Mouse (Mus musculus): ENCODE measurements around the gene Opa3. TPM values are rescaled to one million over a fixed set of nuclear protein-coding genes. Genes with fewer than 3 reads are reported as not detected.
"Not testable (repeated sequence)": the region's sequence is repeated elsewhere in the genome, so short reads cannot be mapped to it uniquely, and the experiment has no call there.

Gene Opa3
- polyA plus RNA-seq, 1 experiment from 2014 or later = 17.3 TPM

DNA sequence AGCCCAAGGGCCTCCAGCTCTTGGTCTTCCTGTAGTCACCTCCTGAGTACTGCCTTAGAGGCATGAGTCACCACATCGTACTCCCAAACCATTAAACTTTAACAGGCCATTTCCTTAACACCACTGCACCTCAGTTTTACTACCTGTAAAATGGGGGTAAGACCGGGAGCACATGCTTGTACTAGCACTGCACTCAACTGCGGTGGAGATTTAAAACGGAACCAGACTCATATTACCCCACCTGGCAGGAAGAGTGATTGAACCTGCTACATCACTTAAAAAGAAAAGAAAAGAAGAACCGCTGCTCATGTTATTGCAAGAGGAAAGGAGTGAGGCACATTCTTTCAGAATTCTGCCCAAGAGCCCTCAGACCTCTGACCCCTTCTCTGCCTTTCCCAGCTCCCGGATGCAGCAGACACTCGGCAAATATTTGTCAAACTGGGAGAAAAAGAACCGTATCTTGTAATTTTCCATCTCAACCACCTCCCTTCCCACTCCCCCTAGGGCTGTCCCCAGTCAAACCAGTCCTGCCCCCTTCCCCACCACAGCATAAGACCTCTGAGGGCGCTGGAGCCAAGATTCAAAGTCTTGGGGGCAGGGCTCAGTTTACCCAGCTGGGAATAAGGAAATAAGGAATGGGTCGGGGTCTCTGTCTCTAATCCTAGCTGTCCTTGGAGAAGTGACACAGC lies 41.0 kb downstream of the Opa3 start:
- peak overlapping the region; percentile 98 for H3K27ac ChIP-seq
- H3K4me2 ChIP-seq = peak overlapping the region; percentile 100
- no peaks in the 10 kb centered on the region for H3K9me3 ChIP-seq (replicated peaks)
- no peak for ATAC-seq (ENCODE audit: low read depth)
- WGBS (ENCODE audit: insufficient replicate concordance) = 36% methylated on average over 10 of the region's 10 CpGs
- H3K9ac ChIP-seq = peak overlapping the region; percentile 94
- H3K27me3 ChIP-seq = no peaks in the 10 kb centered on the region
- peaks cover 15% of the 10 kb centered on the region for H3K36me3 ChIP-seq
- peaks cover 81% of the 10 kb centered on the region for H3K4me1 ChIP-seq (replicated peaks)
- H3K4me3 ChIP-seq (replicated peaks) = peak overlapping the region; percentile 95
- DNase-seq = no peak

DNA sequence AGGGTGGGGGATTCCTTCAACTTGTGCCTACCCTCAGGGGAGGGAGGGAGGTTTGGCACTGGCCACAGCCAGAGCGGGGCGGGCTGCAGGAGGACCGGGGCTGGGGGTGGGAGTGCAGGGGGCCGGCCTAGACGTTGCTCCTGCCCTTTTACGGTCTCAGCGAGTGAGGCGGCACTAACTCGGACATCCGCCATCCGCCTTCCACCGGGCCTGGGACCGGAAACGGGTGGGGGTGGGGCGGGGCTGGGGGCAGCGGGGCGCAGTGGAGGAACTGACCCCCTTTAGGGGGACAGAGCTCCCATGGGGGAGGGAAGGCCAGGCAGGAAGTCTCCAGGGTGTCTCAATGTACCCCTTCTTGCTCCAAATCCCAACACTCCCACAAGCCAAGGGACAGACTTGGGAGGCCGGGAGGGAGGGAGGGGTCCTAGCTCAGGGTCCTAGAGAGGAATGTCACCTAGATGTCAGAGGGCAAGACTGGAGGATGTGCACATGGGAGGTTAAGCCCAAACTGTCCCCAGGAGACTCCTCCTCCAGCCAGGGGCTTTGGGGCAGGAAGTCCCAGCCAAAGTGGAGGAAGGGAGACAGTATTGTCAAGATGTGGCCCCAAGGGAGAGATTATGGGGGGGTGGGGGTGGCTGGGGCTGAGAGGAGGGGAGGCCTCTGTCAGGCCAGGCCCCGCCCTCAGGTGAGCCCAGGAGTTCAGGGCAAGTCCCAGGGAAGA lies 41.7 kb downstream of the Opa3 start:
- ATAC-seq (ENCODE audit: low read depth) = peak; percentile 10; the same call in 1 of the 2 replicates
- WGBS (ENCODE audit: insufficient replicate concordance) = 2% methylated on average over 19 of the region's 19 CpGs

DNA sequence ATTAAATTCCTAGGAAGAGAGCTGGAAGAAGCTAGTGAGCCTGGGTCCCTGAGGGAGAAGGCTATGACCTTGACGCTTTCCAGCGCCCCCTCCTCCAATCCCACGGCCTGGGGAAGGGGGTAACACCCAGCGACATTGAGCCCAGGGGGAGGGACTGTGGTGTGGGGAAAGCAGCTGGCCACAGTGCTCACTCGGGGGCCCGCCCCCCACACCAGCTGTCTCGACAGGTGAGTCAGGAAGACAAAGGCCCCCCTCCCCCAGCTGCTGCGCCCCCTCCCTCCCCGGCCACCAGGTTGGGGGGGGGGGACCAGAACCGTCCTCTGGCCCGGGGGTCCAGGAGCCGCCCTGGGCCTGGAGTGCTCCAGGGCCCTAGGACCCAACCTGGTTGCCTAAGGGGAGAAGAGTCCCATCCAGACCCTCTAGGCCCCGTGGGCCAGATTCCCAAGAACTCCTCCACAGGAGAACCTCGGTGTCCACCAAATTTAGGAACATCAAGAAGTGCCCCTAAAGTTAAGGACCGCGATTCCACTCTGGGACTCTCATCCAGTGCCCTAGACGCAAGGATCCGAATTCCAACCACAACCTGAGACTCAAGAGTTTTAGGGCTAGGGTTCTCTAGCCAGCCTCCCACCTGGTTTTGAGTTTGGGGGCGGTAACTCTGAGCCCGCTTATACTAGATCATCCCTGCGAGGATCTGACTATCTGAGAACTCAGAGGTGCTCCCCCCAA lies 42.5 kb downstream of the Opa3 start:
- 1% methylated on average over 21 of the region's 21 CpGs for WGBS (ENCODE audit: insufficient replicate concordance)
- H3K9ac ChIP-seq = peak overlapping the region; percentile 94
- H3K4me1 ChIP-seq (replicated peaks) = peaks cover 70% of the 10 kb centered on the region
- no peaks in the 10 kb centered on the region for H3K27me3 ChIP-seq
- peak overlapping the region; percentile 95 for H3K4me3 ChIP-seq (replicated peaks)
- no peak for ATAC-seq (ENCODE audit: low read depth)
- H3K36me3 ChIP-seq = peaks cover 7% of the 10 kb centered on the region
- H3K27ac ChIP-seq = peak overlapping the region; percentile 98
- no peak for DNase-seq
- H3K9me3 ChIP-seq (replicated peaks) = no peaks in the 10 kb centered on the region
- H3K4me2 ChIP-seq = peak overlapping the region; percentile 100

More for the DNA sequence above, 41.7 kb downstream of the Opa3 start:
- Histone ChIP-seq H3K9me3 (replicated peaks) (no peaks in the 10 kb centered on the region), H3K27me3 (no peaks in the 10 kb centered on the region), H3K9ac (peak overlapping the region; percentile 94), H3K36me3 (peaks cover 8% of the 10 kb centered on the region), H3K4me2 (peak overlapping the region; percentile 100), H3K27ac (peak overlapping the region; percentile 98), H3K4me1 (replicated peaks) (peaks cover 78% of the 10 kb centered on the region), H3K4me3 (replicated peaks) (peak overlapping the region; percentile 95)
- no peak for DNase-seq

DNA sequence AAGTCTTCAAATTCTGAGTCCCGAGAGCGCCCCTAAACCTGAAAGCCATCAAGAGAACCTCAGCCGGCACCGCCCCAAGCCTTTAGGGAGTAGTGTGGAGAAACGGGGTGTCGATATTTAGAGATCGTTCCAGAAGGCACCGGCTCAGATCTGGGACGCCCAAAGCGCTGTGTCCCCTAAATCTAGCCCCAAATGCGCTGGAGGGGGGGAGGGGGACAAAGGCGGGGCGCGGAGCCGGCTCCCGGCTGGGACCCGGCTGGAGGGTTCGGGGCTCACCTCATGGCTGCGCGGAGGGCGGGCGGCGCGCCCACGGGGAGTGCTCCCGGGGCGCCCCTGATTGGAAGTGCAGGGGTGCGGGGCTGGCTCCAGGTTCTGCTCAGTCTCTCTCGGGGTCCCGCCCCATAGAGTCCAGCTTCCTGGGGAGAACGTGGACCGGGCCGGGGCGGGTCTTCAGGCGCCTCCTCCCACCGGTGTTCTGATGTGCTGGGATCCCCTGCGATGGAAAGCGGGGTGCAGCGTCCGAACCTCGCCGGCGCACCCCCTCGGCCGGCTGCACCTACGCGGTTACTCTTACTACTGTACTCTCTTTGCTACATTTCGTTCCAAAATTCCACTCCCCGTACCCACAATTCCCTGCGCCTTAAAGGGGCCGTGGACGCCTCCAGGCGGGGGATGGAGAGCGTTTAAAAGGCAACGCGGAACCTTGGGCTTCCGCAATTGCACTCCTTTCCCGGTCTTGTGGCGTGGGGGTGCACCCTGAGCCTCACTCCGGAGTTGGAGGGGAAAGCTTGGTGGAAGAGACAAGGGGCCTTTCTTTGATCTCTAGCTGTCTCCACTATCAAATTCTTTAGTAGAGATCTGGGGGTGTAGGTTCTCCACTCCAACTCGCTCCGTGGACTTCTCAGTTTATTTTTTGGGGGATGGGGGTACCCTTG lies 43.4 kb downstream of the Opa3 start, which contains the start of gene Vasp:
Vasp (minus strand) TSS at position 580 of the 935 bp plus-strand sequence.
- peak within 1 kb of the TSS; percentile 95 for H3K4me3 ChIP-seq (replicated peaks)
- H3K27ac ChIP-seq = peak within 1 kb of the TSS; percentile 98
- H3K9ac ChIP-seq = peak within 1 kb of the TSS; percentile 94
- ATAC-seq (ENCODE audit: low read depth) (peak; percentile 78), DNase-seq (peak; percentile 81)
- under 1% methylated on average over 62 of the region's 62 CpGs for WGBS (ENCODE audit: insufficient replicate concordance)
- H3K4me1 ChIP-seq (replicated peaks) = peaks cover 62% of the 10 kb centered on the region
- peak within 1 kb of the TSS; percentile 100 for H3K4me2 ChIP-seq
- no peaks in the 10 kb centered on the region for H3K9me3 ChIP-seq (replicated peaks)
- peaks cover under 1% of the 10 kb centered on the region; the same call in 1 of the 2 replicates for H3K27me3 ChIP-seq
- peaks cover 7% of the 10 kb centered on the region for H3K36me3 ChIP-seq

DNA sequence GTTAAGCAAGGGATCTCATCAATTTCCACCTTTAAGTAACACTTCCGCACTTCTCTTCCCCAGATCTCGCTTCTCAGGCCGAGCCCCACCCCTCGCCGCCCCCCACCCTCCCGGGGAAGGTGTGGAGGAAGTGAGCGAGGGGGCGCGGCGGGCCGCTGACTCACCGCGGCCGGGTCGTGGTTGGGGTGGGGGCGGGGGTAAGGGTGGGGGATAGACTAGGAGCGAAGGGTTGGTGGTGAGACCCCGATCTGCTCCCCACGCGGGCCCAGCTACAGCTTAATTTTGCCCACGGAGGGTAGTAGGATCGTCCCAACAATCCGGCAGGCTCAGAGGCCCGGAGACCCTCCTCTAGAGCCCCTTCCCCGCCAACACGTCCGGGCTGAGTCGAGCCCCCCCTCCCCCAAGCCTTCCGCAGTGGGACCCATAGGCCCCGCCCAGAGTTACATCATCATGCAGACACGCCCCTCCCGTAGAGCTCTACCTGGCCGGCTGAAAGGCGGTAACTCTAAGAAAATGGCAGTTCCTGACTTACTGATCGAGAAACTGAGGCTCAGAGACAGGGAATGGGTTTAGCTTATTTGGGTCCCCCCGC lies 44.1 kb downstream of the Opa3 start:
- WGBS (ENCODE audit: insufficient replicate concordance) = under 1% methylated on average over 34 of the region's 36 CpGs
- DNase-seq (peak; percentile 80), ATAC-seq (ENCODE audit: low read depth) (peak; percentile 51)
- Histone ChIP-seq H3K9ac (peak overlapping the region; percentile 94), H3K9me3 (replicated peaks) (no peaks in the 10 kb centered on the region), H3K4me1 (replicated peaks) (peaks cover 54% of the 10 kb centered on the region), H3K4me3 (replicated peaks) (peak overlapping the region; percentile 95), H3K27ac (peak overlapping the region; percentile 98), H3K4me2 (peak overlapping the region; percentile 100), H3K27me3 (peaks cover 9% of the 10 kb centered on the region), H3K36me3 (peaks cover 7% of the 10 kb centered on the region)

DNA sequence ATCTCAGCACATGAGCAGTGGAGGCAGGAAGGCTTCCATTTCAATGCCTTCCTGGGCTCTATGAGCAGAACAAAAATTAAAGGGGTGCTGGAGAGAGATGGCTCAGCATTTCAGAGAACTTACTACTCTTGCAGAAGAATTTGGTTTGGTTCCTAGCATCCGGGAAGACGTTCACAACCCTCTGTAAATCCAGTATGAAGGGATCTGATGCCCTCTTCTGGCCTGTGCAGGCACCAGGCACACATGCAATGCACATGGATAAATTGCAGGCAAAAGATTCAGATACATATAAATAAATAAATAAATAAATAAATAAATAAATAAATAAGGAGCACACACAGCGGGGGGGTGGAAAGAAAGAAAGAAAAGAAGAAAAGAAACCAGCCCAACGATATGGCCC lies 48.1 kb downstream of the Opa3 start:
- H3K27me3 ChIP-seq = peaks cover 48% of the 10 kb centered on the region
- DNase-seq = no peak
- WGBS (ENCODE audit: insufficient replicate concordance) = 37% methylated on average over 4 of the region's 4 CpGs

DNA sequence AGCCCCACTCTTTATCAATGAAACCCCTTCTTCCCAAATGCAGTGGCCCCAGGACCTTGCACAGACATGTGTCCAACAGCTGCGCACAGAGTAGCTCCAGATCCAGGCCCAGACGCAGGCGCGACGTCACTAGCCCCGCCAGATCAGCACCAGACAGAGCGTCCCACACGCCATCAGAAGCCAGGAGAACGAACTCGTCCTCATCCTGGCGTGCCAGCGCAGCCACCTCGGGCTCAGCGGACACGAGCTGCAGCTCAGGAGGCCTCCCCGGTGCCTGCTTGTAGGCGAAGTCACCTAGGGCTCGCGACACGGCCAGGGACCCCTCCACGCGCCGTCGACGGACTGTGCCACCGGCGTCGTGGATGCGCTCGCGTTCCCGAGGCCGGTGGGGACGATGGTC lies 50.9 kb downstream of the Opa3 start:
- peak overlapping the region; percentile 49 for H3K4me2 ChIP-seq
- ATAC-seq (ENCODE audit: low read depth) (no peak), DNase-seq (no peak)
- H3K4me3 ChIP-seq (replicated peaks) = peak overlapping the region; percentile 32; the same call in 1 of the 2 replicates
- no peaks in the 10 kb centered on the region for H3K36me3 ChIP-seq
- no peaks in the 10 kb centered on the region for H3K9me3 ChIP-seq (replicated peaks)
- H3K9ac ChIP-seq = no peak overlapping the region
- H3K27me3 ChIP-seq = peaks cover 69% of the 10 kb centered on the region
- H3K4me1 ChIP-seq (replicated peaks) = peaks cover 44% of the 10 kb centered on the region
- 3% methylated on average over 34 of the region's 34 CpGs for WGBS (ENCODE audit: insufficient replicate concordance)
- no peak overlapping the region for H3K27ac ChIP-seq

More for the DNA sequence above, 48.1 kb downstream of the Opa3 start:
- H3K4me3 ChIP-seq (replicated peaks) = no peak overlapping the region
- no peaks in the 10 kb centered on the region for H3K9me3 ChIP-seq (replicated peaks)
- no peak overlapping the region for H3K27ac ChIP-seq
- no peak overlapping the region for H3K9ac ChIP-seq
- no peak for ATAC-seq (ENCODE audit: low read depth)
- no peaks in the 10 kb centered on the region for H3K36me3 ChIP-seq
- peaks cover 31% of the 10 kb centered on the region for H3K4me1 ChIP-seq (replicated peaks)
- H3K4me2 ChIP-seq = no peak overlapping the region

DNA sequence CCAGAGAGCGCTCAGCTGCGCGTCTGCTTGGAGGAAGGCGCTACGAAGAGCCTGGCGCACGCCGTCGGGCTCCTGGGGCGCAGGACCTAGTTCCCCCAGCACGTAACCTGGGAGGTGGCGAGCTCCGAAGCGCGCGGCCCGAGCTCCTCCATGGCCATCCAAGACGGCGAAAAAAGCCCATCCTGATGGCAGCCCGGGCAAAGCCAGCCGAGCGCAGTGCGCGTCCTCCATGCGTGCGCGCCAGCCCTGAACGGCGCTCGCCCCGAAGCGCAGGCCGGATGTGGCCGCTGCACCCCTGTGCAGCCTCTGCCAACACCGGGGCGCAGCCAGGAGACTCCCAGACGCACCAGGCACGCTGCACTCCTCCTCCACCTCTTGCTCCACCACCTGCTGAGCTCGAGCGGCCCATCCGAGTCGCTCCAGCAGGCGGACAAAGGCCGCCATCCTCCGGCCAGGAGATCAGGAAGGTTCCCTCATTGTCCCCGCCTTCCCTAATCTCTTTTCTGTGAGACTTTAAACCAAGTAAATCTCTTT lies 51.5 kb downstream of the Opa3 start, which contains the start of gene Ppm1n:
Ppm1n (minus strand) TSS at position 484 of the 534 bp plus-strand sequence.
- H3K4me3 ChIP-seq (replicated peaks) = peak within 1 kb of the TSS; percentile 32
- no peak for ATAC-seq (ENCODE audit: low read depth)
- peaks cover 39% of the 10 kb centered on the region for H3K4me1 ChIP-seq (replicated peaks)
- DNase-seq = no peak
- no peak within 1 kb of the TSS for H3K9ac ChIP-seq
- 2% methylated on average over 46 of the region's 46 CpGs for WGBS (ENCODE audit: insufficient replicate concordance)
- no peaks in the 10 kb centered on the region for H3K9me3 ChIP-seq (replicated peaks)
- H3K27me3 ChIP-seq = peaks cover 75% of the 10 kb centered on the region
- H3K36me3 ChIP-seq = no peaks in the 10 kb centered on the region
- peak within 1 kb of the TSS; percentile 49 for H3K4me2 ChIP-seq
- H3K27ac ChIP-seq = no peak within 1 kb of the TSS

DNA sequence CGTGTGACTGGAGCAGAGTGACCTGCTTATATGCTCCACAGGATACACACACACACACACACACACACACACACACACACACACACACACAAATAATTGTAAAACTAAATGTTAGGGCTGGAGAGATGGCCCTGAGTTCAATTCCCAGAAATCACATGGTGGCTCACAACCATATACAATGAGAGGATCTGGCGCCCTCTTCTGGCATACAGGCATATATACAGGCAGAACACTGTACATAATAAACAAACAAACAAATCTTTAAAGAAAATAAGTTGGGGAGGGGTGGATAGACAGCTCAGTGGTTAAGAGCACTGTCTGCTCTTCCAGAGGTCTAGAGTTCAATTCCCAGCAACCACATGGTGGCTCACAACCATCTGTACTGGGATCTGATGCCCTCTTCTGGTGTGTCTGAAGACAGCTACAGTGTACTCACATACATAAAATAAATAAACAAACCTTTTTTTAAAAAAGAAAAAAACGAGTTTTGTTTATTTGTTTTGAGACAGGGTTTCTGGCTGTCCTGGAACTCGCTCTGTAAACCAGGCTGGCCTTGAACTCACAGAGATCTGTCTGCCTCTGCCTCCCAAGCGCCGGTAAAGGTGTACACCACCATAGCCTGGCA lies 53.7 kb downstream of the Opa3 start:
- H3K9me3 ChIP-seq (replicated peaks); H3K36me3 ChIP-seq; DNase-seq: not testable (repeated sequence)
- Histone ChIP-seq H3K4me3 (replicated peaks) (peak overlapping the region; percentile 64), H3K4me2 (peak overlapping the region; percentile 98), H3K9ac (0 out of 2 replicates have a peak overlapping the region, but pooled peaks have one; percentile 31), H3K27ac (peak overlapping the region; percentile 50; the same call in 1 of the 2 replicates), H3K27me3 (peaks cover 86% of the 10 kb centered on the region), H3K4me1 (replicated peaks) (peaks cover 38% of the 10 kb centered on the region)
- peak; percentile 30 for ATAC-seq (ENCODE audit: low read depth)
- WGBS (ENCODE audit: insufficient replicate concordance) = 22% methylated on average over 6 of the region's 6 CpGs

All from liver, embryonic 13.5 days (tissue).